Mouse (Mus musculus): ENCODE measurements around the gene Olfr669.
"Not testable (repeated sequence)": the region's sequence is repeated elsewhere in the genome, so short reads cannot be mapped to it uniquely, and the experiment has no call there.

Olfr669 gene

GRCm38 (mm10) chr7:104933940-104934339, at the start of gene Olfr669:
Olfr669 (plus strand) TSS chr7:104934240.
- no peak for DNase-seq (ENCODE audit: low spot score)

- DNase-seq (ENCODE audit: low spot score): no peak
Measured at GRCm38 (mm10) chr7:104895852-104896251, 38.2 kb upstream of the Olfr669 start, which contains the start of gene Olfr666. Olfr666 (minus strand) TSS chr7:104895952.

- no peak for DNase-seq (ENCODE audit: low spot score)
Measured at GRCm38 (mm10) chr7:104921382-104921781, 12.7 kb upstream of the Olfr669 start, which contains the start of gene Olfr667. Olfr667 (minus strand) TSS chr7:104921482.

GRCm38 (mm10) chr7:104927957-104928356, 6.1 kb upstream of the Olfr669 start, which contains the start of gene Olfr668:
Olfr668 (minus strand) TSS chr7:104928057.
- DNase-seq (ENCODE audit: low spot score): no peak

- DNase-seq (ENCODE audit: low spot score): not testable (repeated sequence)
Measured at GRCm38 (mm10) chr7:104950234-104950633, 16.2 kb downstream of the Olfr669 start.

- no peak for DNase-seq (ENCODE audit: low spot score)
Measured at GRCm38 (mm10) chr7:104962520-104962919, 28.5 kb downstream of the Olfr669 start, which contains the start of gene Olfr670. Olfr670 (minus strand) TSS chr7:104962620.

GRCm38 (mm10) chr7:104972507-104972906, 38.5 kb downstream of the Olfr669 start:
- DNase-seq (ENCODE audit: low spot score): not testable (repeated sequence)

- DNase-seq (ENCODE audit: low spot score): no peak
Measured at GRCm38 (mm10) chr7:104979026-104979425, 45.0 kb downstream of the Olfr669 start, which contains the start of gene Olfr671. Olfr671 (minus strand) TSS chr7:104979126.
